Mouse (Mus musculus) neural tube, embryonic 13.5 days (tissue): ENCODE measurements around the gene Olfr347. TPM values are rescaled to one million over a fixed set of nuclear protein-coding genes. Genes with fewer than 3 reads are reported as not detected.

Experiments
- ATAC-seq: fragments of 200-750 bp; cut with Nextera tagmentation; 2 replicates; pipeline ENCODE4 v1.8.0; 2017; ENCODE audit warnings: low read depth, mild to moderate bottlenecking, moderate TSS enrichment, moderate library complexity
- H3K27ac ChIP-seq: fragments of 300-500 bp; sonication (generic); replicated peaks from 2 replicates; pipeline ENCODE4 v1.5.1; 2015; ENCODE audit warnings: moderate library complexity, mild to moderate bottlenecking, inconsistent platforms
- H3K27me3 ChIP-seq: fragments of 300-500 bp; sonication (generic); 2 replicates; pipeline ENCODE4 v1.6.1; 2015; ENCODE audit warnings: mild to moderate bottlenecking, inconsistent platforms
- H3K36me3 ChIP-seq: fragments of 300-500 bp; sonication (generic); 2 replicates; pipeline ENCODE4 v1.6.1; 2015; ENCODE audit warnings: mild to moderate bottlenecking, inconsistent platforms
- H3K4me1 ChIP-seq: fragments of 300-500 bp; sonication (generic); replicated peaks from 2 replicates; pipeline ENCODE4 v1.6.1; 2015; ENCODE audit warnings: inconsistent platforms
- H3K4me2 ChIP-seq: fragments of 300-500 bp; sonication (generic); 2 replicates; pipeline ENCODE4 v1.6.1; 2015; ENCODE audit warnings: inconsistent platforms, mild to moderate bottlenecking, moderate library complexity
- H3K4me3 ChIP-seq: fragments of 300-500 bp; sonication (generic); 2 replicates; pipeline ENCODE4 v1.5.1; 2015; ENCODE audit warnings: mild to moderate bottlenecking, inconsistent platforms
- H3K9ac ChIP-seq: fragments of 300-500 bp; sonication (generic); 2 replicates; pipeline ENCODE4 v1.6.1; 2015; ENCODE audit warnings: moderate library complexity, mild to moderate bottlenecking, inconsistent platforms
- H3K9me3 ChIP-seq: fragments of 300-500 bp; sonication (generic); 2 replicates; pipeline ENCODE4 v1.6.1; 2016; ENCODE audit warnings: inconsistent platforms
- WGBS: fragments of 180-500 bp; shearing (Covaris S2); methylation state at CpG from one replicate; pipeline ENCODE4 v1.1.7; 2015; 5-methylcytosine and 5-hydroxymethylcytosine counted together
- polyA plus RNA-seq: library from polyadenylated mRNA; unstranded; fragments of >200 nt; fragmentation: Nextera tagmentation; extraction: Ambion mirVana; gene quantifications from 2 replicates; pipeline ENCODE4 v1.2.1, GENCODE M21; 2015

Gene Olfr347
- polyA plus RNA-seq = not detected in 2 replicates

DNA sequence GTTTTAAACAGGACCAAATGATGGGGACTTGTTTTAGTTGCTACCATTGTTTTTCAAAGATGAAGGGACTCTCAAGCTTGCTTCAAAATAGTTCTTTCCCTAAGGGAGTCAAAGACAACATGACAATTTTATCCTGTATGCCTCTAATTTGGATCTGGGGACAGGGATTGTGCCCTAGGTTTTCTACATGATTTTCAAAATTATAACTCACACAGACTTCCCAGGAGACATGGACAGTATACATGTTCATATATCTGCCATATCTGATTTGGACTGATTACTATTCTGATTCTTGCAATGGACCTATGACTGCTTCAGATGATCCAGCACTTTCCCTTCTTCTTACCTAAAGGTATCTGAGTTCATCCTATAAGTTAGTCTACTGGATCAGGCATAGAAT, at the start of gene Olfr347:
TSS of gene Olfr347 (plus strand) at position 301 of the 400 bp plus-strand sequence.
- no peaks in the 10 kb centered on the region for H3K4me1 ChIP-seq
- H3K27me3 ChIP-seq = no peaks in the 10 kb centered on the region
- ATAC-seq = no peak
- no peak within 1 kb of the TSS for H3K9ac ChIP-seq
- no peak within 1 kb of the TSS for H3K4me2 ChIP-seq
- no peak within 1 kb of the TSS for H3K4me3 ChIP-seq
- no peaks in the 10 kb centered on the region for H3K36me3 ChIP-seq
- H3K9me3 ChIP-seq = peaks cover 13% of the 10 kb centered on the region; the same call in 1 of the 2 replicates
- H3K27ac ChIP-seq = no peak within 1 kb of the TSS

DNA sequence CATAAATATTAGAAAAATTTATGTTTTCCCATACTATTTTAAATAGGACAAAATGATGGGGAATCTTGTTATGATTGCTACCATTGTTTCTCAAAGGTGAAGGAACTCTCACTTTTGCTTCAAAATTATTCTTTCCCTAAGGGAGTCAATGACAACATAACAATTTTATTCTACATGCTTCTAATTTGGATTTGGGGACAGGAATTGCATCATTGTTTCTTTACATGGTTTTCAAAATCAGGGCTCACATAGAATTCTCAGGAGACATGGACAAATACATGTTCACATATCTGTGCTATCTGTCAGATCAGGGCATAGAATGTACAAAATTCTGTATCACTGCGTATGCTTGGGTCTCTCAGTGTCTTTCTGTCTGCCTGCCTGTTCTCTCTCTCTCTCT, 46.2 kb upstream of the Olfr347 start, which contains the start of gene Olfr346:
TSS of gene Olfr346 (plus strand) at position 301 of the 400 bp plus-strand sequence.
- no peaks in the 10 kb centered on the region for H3K27me3 ChIP-seq
- no peak within 1 kb of the TSS for H3K4me3 ChIP-seq
- no peaks in the 10 kb centered on the region for H3K36me3 ChIP-seq
- 89% methylated on average over 1 of the region's 1 CpGs for WGBS
- H3K4me2 ChIP-seq = no peak within 1 kb of the TSS
- peaks cover 24% of the 10 kb centered on the region for H3K9me3 ChIP-seq
- no peaks in the 10 kb centered on the region for H3K4me1 ChIP-seq
- no peak for ATAC-seq
- no peak within 1 kb of the TSS for H3K9ac ChIP-seq
- no peak within 1 kb of the TSS for H3K27ac ChIP-seq

DNA sequence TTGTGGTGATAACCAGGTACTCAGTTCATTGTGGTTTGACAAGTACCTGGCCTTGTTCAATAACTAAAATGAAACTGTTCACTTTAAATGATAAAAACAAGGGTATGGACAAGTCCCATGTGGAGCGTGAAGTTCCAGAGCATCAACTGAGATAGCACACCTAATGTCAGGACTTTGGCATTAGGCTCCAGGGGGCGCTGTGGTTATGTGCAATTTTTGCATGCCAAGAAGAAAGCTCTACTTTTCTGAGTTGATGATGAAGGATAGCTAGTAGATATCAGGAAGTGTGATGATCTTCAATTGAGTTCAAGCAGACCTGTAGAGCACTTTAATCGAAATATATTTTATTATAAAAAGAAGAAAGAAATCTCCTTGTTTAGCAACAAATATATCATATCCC, 4.5 kb downstream of the Olfr347 start:
- ATAC-seq = no peak
- Histone ChIP-seq H3K4me1 (no peaks in the 10 kb centered on the region), H3K27me3 (no peaks in the 10 kb centered on the region), H3K9ac (no peak overlapping the region), H3K36me3 (no peaks in the 10 kb centered on the region), H3K4me2 (no peak overlapping the region), H3K4me3 (no peak overlapping the region), H3K27ac (no peak overlapping the region), H3K9me3 (peaks cover 17% of the 10 kb centered on the region; the same call in 1 of the 2 replicates)
- WGBS = 62% methylated on average over 3 of the region's 3 CpGs

DNA sequence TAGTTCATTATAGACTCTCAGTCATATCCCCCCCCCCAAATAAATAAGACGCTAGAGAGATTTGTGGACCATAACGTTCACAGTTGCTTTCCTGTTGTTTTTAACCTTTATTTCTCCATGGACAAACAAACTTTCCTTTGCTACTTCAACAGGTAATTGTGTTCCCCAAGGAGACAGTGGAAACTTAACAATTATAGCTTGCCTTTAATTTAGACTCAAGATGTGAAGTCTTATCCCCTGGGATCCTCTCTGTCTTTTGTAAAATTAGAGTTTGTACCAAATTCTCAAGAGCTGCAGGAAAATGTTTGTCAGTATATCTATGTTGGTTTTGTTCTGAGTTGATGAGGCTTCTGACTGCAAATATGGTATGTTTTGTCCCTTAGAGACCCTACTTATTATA, 52.3 kb downstream of the Olfr347 start, which contains the start of gene Olfr348:
TSS of gene Olfr348 (plus strand) at position 301 of the 400 bp plus-strand sequence.
- no peak within 1 kb of the TSS for H3K9ac ChIP-seq
- H3K4me3 ChIP-seq = no peak within 1 kb of the TSS
- no peaks in the 10 kb centered on the region for H3K27me3 ChIP-seq
- no peak within 1 kb of the TSS for H3K27ac ChIP-seq
- H3K9me3 ChIP-seq = peaks cover 7% of the 10 kb centered on the region
- H3K4me1 ChIP-seq = no peaks in the 10 kb centered on the region
- no peak within 1 kb of the TSS for H3K4me2 ChIP-seq
- WGBS = 74% methylated on average over 2 of the region's 2 CpGs
- H3K36me3 ChIP-seq = no peaks in the 10 kb centered on the region
- ATAC-seq = no peak

Other genes starting within 250 kb of the Olfr347 start
- gene Olfr341, start 249.4 kb upstream of the Olfr347 start, polyA plus RNA-seq = not detected in 2 replicates
- not detected in 2 replicates for gene Olfr342, start 206.9 kb upstream of the Olfr347 start, polyA plus RNA-seq
- gene Olfr344, start 165.2 kb upstream of the Olfr347 start, polyA plus RNA-seq = not detected in 2 replicates
- not detected in 2 replicates for gene Olfr345, start 91.9 kb upstream of the Olfr347 start, polyA plus RNA-seq
- not detected in 2 replicates for gene Olfr346, start 46.1 kb upstream of the Olfr347 start, polyA plus RNA-seq
- not detected in 2 replicates for gene Olfr348, start 52.4 kb downstream of the Olfr347 start, polyA plus RNA-seq
- gene Olfr50, start 58.6 kb downstream of the Olfr347 start, polyA plus RNA-seq = not detected in 2 replicates
- not detected in 2 replicates for gene Olfr3, start 85.1 kb downstream of the Olfr347 start, polyA plus RNA-seq
- not detected in 2 replicates for gene Olfr350, start 114.4 kb downstream of the Olfr347 start, polyA plus RNA-seq
- not detected in 2 replicates for gene Olfr351, start 130.8 kb downstream of the Olfr347 start, polyA plus RNA-seq
- not detected in 2 replicates for gene Olfr352, start 136.6 kb downstream of the Olfr347 start, polyA plus RNA-seq
- not detected in 2 replicates for gene Olfr353, start 161.0 kb downstream of the Olfr347 start, polyA plus RNA-seq
- gene Olfr354, start 173.8 kb downstream of the Olfr347 start, polyA plus RNA-seq = not detected in 2 replicates
- gene Olfr355, start 197.0 kb downstream of the Olfr347 start, polyA plus RNA-seq = not detected in 2 replicates
- not detected in 2 replicates for gene Olfr356, start 205.2 kb downstream of the Olfr347 start, polyA plus RNA-seq